Mouse (Mus musculus) intestine, embryonic 16.5 days (tissue): ENCODE data around the gene Oprd1. TPM values are rescaled to one million over a fixed set of nuclear protein-coding genes. Genes with fewer than 3 reads are reported as not detected.
A peak's percentile ranks its signal among the peaks of the same experiment; 100 is the strongest.

ENCODE experiments used
- ATAC-seq: fragments of 200-750 bp; cut with Nextera tagmentation; 2 replicates; pipeline ENCODE4 v1.8.0; 2017; ENCODE audit warnings: moderate TSS enrichment, moderate library complexity
- H3K27ac ChIP-seq: fragments of 300-500 bp; sonication (generic); 2 replicates; pipeline ENCODE4 v1.5.1; 2014; ENCODE audit warnings: mild to moderate bottlenecking, low read length
- H3K27me3 ChIP-seq: fragments of 300-500 bp; sonication (generic); replicated peaks from 2 replicates; pipeline ENCODE4 v1.6.1; 2014; ENCODE audit warnings: low read length, control low read depth, mixed read lengths; ENCODE audit not compliant: control insufficient read depth, insufficient read depth
- H3K36me3 ChIP-seq: fragments of 300-500 bp; sonication (generic); 2 replicates; pipeline ENCODE4 v1.6.1; 2014; ENCODE audit warnings: low read length, control low read depth; ENCODE audit not compliant: control insufficient read depth, insufficient read depth
- H3K4me1 ChIP-seq: fragments of 300-500 bp; sonication (generic); 2 replicates; pipeline ENCODE4 v1.6.1; 2014; ENCODE audit warnings: low read length, control low read depth, mixed read lengths; ENCODE audit not compliant: control insufficient read depth, insufficient read depth
- H3K4me2 ChIP-seq: fragments of 300-500 bp; sonication (generic); 2 replicates; pipeline ENCODE4 v1.6.1; 2014; ENCODE audit warnings: low read depth, low read length, control low read depth
- H3K4me3 ChIP-seq: fragments of 300-500 bp; sonication (generic); 2 replicates; pipeline ENCODE4 v1.5.1; 2014; ENCODE audit warnings: mild to moderate bottlenecking, low read length
- H3K9ac ChIP-seq: fragments of 300-500 bp; sonication (generic); 2 replicates; pipeline ENCODE4 v1.6.1; 2014; ENCODE audit warnings: low read depth, low read length
- H3K9me3 ChIP-seq: fragments of 300-500 bp; sonication (generic); 2 replicates; pipeline ENCODE4 v1.6.1; 2016; ENCODE audit warnings: low read length, control low read depth; ENCODE audit not compliant: control insufficient read depth
- WGBS: fragments of 180-500 bp; shearing (Covaris S2); extraction: QIAGEN DNeasy Blood & Tissue Kit; methylation state at CpG from one replicate; pipeline ENCODE4 v1.1.7; 2014; 5-methylcytosine and 5-hydroxymethylcytosine counted together
- polyA plus RNA-seq: library from polyadenylated mRNA; unstranded; fragments of >200 nt; fragmentation: Nextera tagmentation; extraction: Ambion mirVana; gene quantifications from 2 replicates; pipeline ENCODE4 v1.2.1, GENCODE M21; 2015

Gene Oprd1
- polyA plus RNA-seq, 1 experiment from 2014 or later = 0.22 TPM

GRCm38 (mm10) chr4:132127091-132127490 is 17.2 kb downstream of the Oprd1 start:
- peak; percentile 32; the same call in 1 of the 2 replicates for ATAC-seq
- Histone ChIP-seq H3K4me3 (no peak overlapping the region), H3K4me2 (no peak overlapping the region), H3K27me3 (no peaks in the 10 kb centered on the region), H3K27ac (no peak overlapping the region), H3K9me3 (no peaks in the 10 kb centered on the region), H3K4me1 (peaks cover 6% of the 10 kb centered on the region), H3K9ac (no peak overlapping the region), H3K36me3 (no peaks in the 10 kb centered on the region)
- WGBS = 82% methylated on average over 8 of the region's 8 CpGs

DNA sequence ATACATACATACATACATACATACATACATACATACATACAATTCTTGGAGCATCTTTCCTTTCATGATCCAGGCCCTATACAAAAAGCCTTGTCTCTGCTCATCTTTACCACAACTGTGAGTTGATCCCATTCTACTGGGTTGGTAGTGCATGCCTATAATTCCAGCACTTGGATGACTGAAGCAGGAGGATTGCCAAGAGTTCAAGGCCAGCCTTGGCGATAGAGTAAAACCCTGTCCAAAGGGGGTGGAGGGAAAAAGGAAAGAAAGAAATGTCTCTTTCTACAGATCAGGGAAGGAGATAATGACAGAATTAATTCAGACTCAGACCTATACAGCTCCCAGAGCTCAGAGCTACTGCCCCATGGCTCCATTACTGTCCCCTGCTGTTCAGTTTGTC is 21.1 kb downstream of the Oprd1 start:
- no peak overlapping the region for H3K4me3 ChIP-seq
- 78% methylated on average over 1 of the region's 1 CpGs for WGBS

DNA sequence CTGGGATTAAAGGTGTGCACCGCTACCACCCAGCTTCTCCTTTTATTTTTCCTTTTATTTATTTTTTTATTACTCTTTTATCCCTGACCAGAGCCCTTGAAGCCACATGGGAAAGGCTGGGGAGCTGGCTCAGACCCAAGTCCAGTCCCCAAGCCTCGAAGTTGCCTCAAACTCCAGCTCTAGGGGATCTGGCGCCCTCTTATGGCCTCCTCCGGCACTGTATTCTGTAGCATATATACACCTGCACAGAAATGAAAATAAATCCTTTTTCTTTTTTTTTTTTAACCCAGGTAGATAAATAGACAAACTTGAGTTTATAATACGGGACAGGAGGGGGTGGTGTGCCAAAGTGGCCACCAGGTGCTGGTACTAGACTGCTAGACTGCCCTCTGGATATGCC is 22.6 kb downstream of the Oprd1 start:
- Histone ChIP-seq H3K9me3 (no peaks in the 10 kb centered on the region), H3K27ac (no peak overlapping the region), H3K27me3 (no peaks in the 10 kb centered on the region), H3K36me3 (no peaks in the 10 kb centered on the region), H3K9ac (no peak overlapping the region), H3K4me3 (no peak overlapping the region), H3K4me2 (no peak overlapping the region), H3K4me1 (no peaks in the 10 kb centered on the region)
- no peak for ATAC-seq
- WGBS = 83% methylated on average over 5 of the region's 5 CpGs

More for the DNA sequence above, 21.1 kb downstream of the Oprd1 start:
- no peaks in the 10 kb centered on the region for H3K27me3 ChIP-seq
- H3K4me2 ChIP-seq = no peak overlapping the region
- H3K9ac ChIP-seq = no peak overlapping the region
- H3K36me3 ChIP-seq = no peaks in the 10 kb centered on the region
- H3K4me1 ChIP-seq = no peaks in the 10 kb centered on the region; the same call in 1 of the 2 replicates
- no peak for ATAC-seq
- H3K9me3 ChIP-seq = no peaks in the 10 kb centered on the region
- H3K27ac ChIP-seq = no peak overlapping the region

GRCm38 (mm10) chr4:132119566-132119965 is 24.7 kb downstream of the Oprd1 start:
- Histone ChIP-seq H3K4me1 (no peaks in the 10 kb centered on the region), H3K36me3 (no peaks in the 10 kb centered on the region), H3K4me2 (no peak overlapping the region), H3K9me3 (no peaks in the 10 kb centered on the region), H3K27ac (no peak overlapping the region), H3K9ac (no peak overlapping the region), H3K4me3 (no peak overlapping the region), H3K27me3 (no peaks in the 10 kb centered on the region)
- ATAC-seq = no peak
- 56% methylated on average over 9 of the region's 9 CpGs for WGBS

- no peak overlapping the region for H3K27ac ChIP-seq
- H3K36me3 ChIP-seq = no peaks in the 10 kb centered on the region
- no peaks in the 10 kb centered on the region for H3K9me3 ChIP-seq
- no peak overlapping the region for H3K4me2 ChIP-seq
- H3K9ac ChIP-seq = no peak overlapping the region
- 69% methylated on average over 4 of the region's 4 CpGs for WGBS
- ATAC-seq = no peak
- H3K4me3 ChIP-seq = no peak overlapping the region
- no peaks in the 10 kb centered on the region for H3K4me1 ChIP-seq
- no peaks in the 10 kb centered on the region for H3K27me3 ChIP-seq
Measured at GRCm38 (mm10) chr4:132116315-132116714, 28.0 kb downstream of the Oprd1 start.

GRCm38 (mm10) chr4:132113411-132114095 is 30.7 kb downstream of the Oprd1 start:
- H3K9me3 ChIP-seq = no peaks in the 10 kb centered on the region
- H3K4me2 ChIP-seq = peak overlapping the region; percentile 51
- peak overlapping the region; percentile 37 for H3K4me3 ChIP-seq
- no peaks in the 10 kb centered on the region for H3K27me3 ChIP-seq
- 49% methylated on average over 53 of the region's 53 CpGs for WGBS
- peak overlapping the region; percentile 49 for H3K9ac ChIP-seq
- no peaks in the 10 kb centered on the region for H3K36me3 ChIP-seq
- no peaks in the 10 kb centered on the region for H3K4me1 ChIP-seq
- no peak overlapping the region for H3K27ac ChIP-seq
- ATAC-seq = no peak

- H3K4me3 ChIP-seq = no peak overlapping the region
- 71% methylated on average over 4 of the region's 4 CpGs for WGBS
- H3K9me3 ChIP-seq = no peaks in the 10 kb centered on the region
- H3K27me3 ChIP-seq = no peaks in the 10 kb centered on the region
- H3K36me3 ChIP-seq = no peaks in the 10 kb centered on the region
- H3K4me2 ChIP-seq = no peak overlapping the region
- H3K4me1 ChIP-seq = no peaks in the 10 kb centered on the region
- no peak for ATAC-seq
- no peak overlapping the region for H3K9ac ChIP-seq
- H3K27ac ChIP-seq = no peak overlapping the region
Measured at GRCm38 (mm10) chr4:132111227-132111626, 33.1 kb downstream of the Oprd1 start.

DNA sequence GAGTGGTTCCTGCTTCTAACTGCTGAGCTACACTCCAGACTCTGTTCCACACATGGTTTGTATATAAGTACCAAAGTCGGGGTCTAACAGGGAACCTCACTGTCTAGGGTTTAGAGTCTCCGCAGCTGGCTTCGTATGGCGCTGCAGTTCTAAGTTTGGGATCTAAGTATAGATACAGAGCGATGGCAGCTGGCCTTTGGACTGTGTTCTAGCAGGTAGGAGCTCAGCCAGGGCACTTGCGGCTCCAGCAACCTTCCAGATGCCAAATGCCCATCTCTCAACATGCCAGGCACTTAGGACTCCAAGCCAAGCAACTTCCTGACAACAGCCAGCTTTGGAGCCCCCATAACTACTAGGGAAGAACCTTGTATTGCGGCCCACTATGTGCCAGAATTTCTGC is 36.1 kb downstream of the Oprd1 start:
- H3K4me1 ChIP-seq = no peaks in the 10 kb centered on the region
- 93% methylated on average over 7 of the region's 7 CpGs for WGBS
- no peaks in the 10 kb centered on the region for H3K36me3 ChIP-seq
- no peak overlapping the region for H3K27ac ChIP-seq
- no peak for ATAC-seq
- no peak overlapping the region for H3K4me3 ChIP-seq
- H3K9ac ChIP-seq = no peak overlapping the region
- H3K9me3 ChIP-seq = no peaks in the 10 kb centered on the region
- H3K27me3 ChIP-seq = no peaks in the 10 kb centered on the region
- no peak overlapping the region for H3K4me2 ChIP-seq

DNA sequence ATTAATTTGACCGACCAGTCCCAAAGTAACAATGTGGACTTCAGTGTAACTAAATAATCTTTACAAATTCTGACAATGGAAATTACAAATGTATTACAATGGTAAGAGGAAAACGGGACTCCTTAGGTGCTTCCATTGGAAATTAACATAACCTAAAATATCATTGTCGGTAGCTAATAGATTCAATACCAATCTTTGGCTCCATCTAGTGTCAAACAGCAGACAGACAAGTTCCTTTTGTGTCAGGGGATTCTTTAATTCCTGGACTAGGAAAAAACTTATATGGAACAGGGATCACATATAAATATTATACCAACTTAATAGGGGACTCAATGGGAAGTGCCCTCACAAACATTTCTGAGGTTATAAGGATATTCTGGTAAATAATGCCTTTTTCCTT is 43.1 kb downstream of the Oprd1 start:
- H3K36me3 ChIP-seq = no peaks in the 10 kb centered on the region
- no peak overlapping the region for H3K4me2 ChIP-seq
- H3K27me3 ChIP-seq = no peaks in the 10 kb centered on the region
- H3K4me3 ChIP-seq = no peak overlapping the region
- no peaks in the 10 kb centered on the region for H3K4me1 ChIP-seq
- ATAC-seq = no peak
- H3K27ac ChIP-seq = no peak overlapping the region
- no peak overlapping the region for H3K9ac ChIP-seq
- no peaks in the 10 kb centered on the region for H3K9me3 ChIP-seq
- WGBS = 38% methylated on average over 3 of the region's 3 CpGs

DNA sequence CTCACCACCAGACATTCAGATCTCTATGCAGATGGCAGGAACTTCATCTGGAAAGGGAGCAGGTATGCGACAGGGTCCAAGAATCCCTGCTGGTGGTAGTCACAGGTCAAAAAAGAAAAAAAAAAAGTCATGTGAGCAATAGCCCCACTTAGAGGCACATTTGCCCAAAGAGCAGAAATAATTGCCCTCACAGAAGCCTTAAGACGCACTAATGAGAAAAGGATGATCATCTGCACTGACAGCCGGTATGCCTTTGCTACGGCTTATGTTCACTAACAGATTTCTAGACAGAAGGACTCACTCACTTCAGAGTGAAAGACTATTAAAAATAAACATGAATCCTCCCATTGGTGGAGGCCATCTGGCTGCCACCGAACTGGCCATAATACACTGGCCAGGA is 44.7 kb downstream of the Oprd1 start:
- no peak overlapping the region for H3K27ac ChIP-seq
- H3K4me1 ChIP-seq = no peaks in the 10 kb centered on the region
- H3K9ac ChIP-seq = no peak overlapping the region
- no peak overlapping the region for H3K4me2 ChIP-seq
- H3K27me3 ChIP-seq = no peaks in the 10 kb centered on the region
- H3K9me3 ChIP-seq = no peaks in the 10 kb centered on the region
- H3K4me3 ChIP-seq = no peak overlapping the region
- WGBS = 72% methylated on average over 5 of the region's 5 CpGs
- ATAC-seq = no peak
- H3K36me3 ChIP-seq = no peaks in the 10 kb centered on the region
